Mouse (Mus musculus) spleen, adult 2 months (tissue): Measurements from ENCODE around the gene 9130008F23Rik.

ENCODE experiments used
- CTCF ChIP-seq: fragments of 200-500 bp; IDR thresholded peaks from 2 replicates; pipeline ENCODE4 v1.5.1; 2011; ENCODE audit warnings: mild to moderate bottlenecking, inconsistent platforms; ENCODE audit not compliant: insufficient read depth, insufficient read length, insufficient replicate concordance; ENCODE audit errors: extremely low read depth
- POLR2A ChIP-seq: fragments of 200-500 bp; IDR thresholded peaks from 2 replicates; pipeline ENCODE4 v1.6.1; 2011; ENCODE audit warnings: low read depth, low read length, inconsistent platforms

DNA sequence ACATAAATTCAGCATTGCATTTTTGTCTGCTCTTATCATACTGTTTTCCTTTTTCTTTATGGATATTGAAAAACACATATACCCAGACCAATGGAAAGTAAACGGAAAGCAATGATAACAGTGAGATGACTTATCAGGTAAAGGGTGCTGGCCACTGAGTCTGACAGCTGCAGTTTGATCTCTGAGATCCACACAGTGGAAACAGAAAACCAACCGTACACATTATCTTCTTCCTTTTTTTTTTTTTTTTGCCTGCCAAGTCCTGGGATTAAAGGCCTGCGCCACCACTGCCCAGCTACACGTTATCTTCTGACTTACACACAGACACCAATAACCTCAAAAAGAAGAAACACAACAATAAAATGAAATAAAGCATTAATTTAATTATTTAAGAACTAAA lies 23.0 kb upstream of the 9130008F23Rik start:
- TF ChIP-seq CTCF (no peak), POLR2A (no peak)
